Mouse (Mus musculus): Measurements from ENCODE around the gene Sstr3.

Gene Sstr3

GRCm38 (mm10) chr15:78502437-78503132 lies 41.9 kb downstream of the Sstr3 start:
- DNase-seq (ENCODE audit: low read depth), result no peak

GRCm38 (mm10) chr15:78494968-78495406 lies 49.5 kb downstream of the Sstr3 start, which contains the start of gene Il2rb:
Il2rb (minus strand) TSS chr15:78495271.
- no peak for DNase-seq (ENCODE audit: low read depth)

- no peak for DNase-seq (ENCODE audit: low read depth)
Measured at GRCm38 (mm10) chr15:78493401-78494010, 51.0 kb downstream of the Sstr3 start.

- DNase-seq (ENCODE audit: low read depth), result no peak
Measured at GRCm38 (mm10) chr15:78491301-78491700, 53.2 kb downstream of the Sstr3 start.

- no peak for DNase-seq (ENCODE audit: low read depth)
Measured at GRCm38 (mm10) chr15:78489906-78490305, 54.6 kb downstream of the Sstr3 start.

GRCm38 (mm10) chr15:78489248-78489647 lies 55.2 kb downstream of the Sstr3 start:
- no peak for DNase-seq (ENCODE audit: low read depth)

- DNase-seq (ENCODE audit: low read depth), result no peak
Measured at GRCm38 (mm10) chr15:78487066-78487465, 57.4 kb downstream of the Sstr3 start.
